In the genomic region with DNA sequence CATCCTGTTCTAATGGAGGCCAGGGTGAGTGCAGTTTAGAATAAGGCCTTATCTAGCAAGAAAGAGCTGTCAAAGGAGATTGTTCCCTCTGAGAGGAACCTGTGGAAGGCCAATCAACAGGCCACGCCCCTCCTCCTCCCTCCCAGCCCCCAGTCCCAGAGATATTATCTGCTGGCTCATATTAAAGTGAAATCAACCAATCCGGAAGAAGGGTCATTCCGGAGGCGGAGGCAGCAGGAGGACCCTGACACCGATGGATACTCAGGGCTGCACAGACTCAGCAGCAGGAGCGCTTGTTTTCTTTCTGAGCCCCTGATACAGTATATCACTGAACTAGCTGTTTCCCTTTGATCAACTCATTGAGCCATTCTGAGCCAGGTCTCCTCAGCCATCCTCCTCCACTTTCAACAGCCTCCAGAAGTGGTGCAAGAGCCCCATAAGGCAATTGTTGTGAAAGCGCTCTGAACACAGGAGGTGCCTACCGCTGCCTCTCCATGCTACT, we compare ENCODE assay signal across 7 mouse cellular contexts. TPM values are rescaled to one million over a fixed set of nuclear protein-coding genes. Genes with fewer than 3 reads are reported as not detected.
DNase-seq lines count a peak whose midpoint lies in the region; ATAC-seq and TF ChIP-seq lines count a peak whose summit lies in the region.

No protein-coding gene starts in this region.

- peak; percentile 50 for ATAC-seq in G1E (ENCODE audit: extremely low read depth, insufficient number of reproducible peaks, low FRiP score, poor library complexity, severe bottlenecking)
- ATAC-seq in erythroid progenitor cell, adult 5-6 weeks (replicated peaks; ENCODE audit: low FRiP score, poor library complexity, severe bottlenecking), result 0 out of 2 replicates have a peak, but pooled peaks have one; percentile 11
- 0 out of 2 replicates have a peak, but pooled peaks have one; percentile 1 for ATAC-seq in kidney, embryonic 15.5 days (replicated peaks; ENCODE audit: low FRiP score)
- no peak for ATAC-seq in stomach, embryonic 14.5 days (ENCODE audit: insufficient number of reproducible peaks, insufficient read depth, low FRiP score, low read depth)
- ATAC-seq in monocyte, adult 5-6 weeks (replicated peaks; ENCODE audit: insufficient number of reproducible peaks, low FRiP score, low TSS enrichment, poor library complexity, severe bottlenecking), result no peak

- peak; percentile 27 for DNase-seq in CD4-positive helper T cell, adult 2 months (ENCODE audit: low read depth, low spot score)
- DNase-seq in G1E (ENCODE audit: low spot score), result peak; percentile 63
- peak; percentile 68 for DNase-seq in lung, postnatal 25 days (ENCODE audit: low spot score)

- 0 out of 2 replicates have a peak overlapping the region, but pooled peaks have one; percentile 18 for H3K27ac ChIP-seq in kidney, embryonic 15.5 days
- no peak overlapping the region for H3K27ac ChIP-seq in stomach, embryonic 14.5 days (ENCODE audit: low read length)

- no peak for TF ChIP-seq CTCF in G1E (IDR thresholded peaks at IDR 0.05; ENCODE audit: low read depth, low read length)

- peaks cover 66% of the 10 kb centered on the region for H3K4me1 ChIP-seq in G1E (ENCODE audit: insufficient read depth, low read depth, low read length)
- peaks cover 43% of the 10 kb centered on the region for H3K4me1 ChIP-seq in kidney, embryonic 15.5 days
- H3K4me1 ChIP-seq in stomach, embryonic 14.5 days (ENCODE audit: control insufficient read depth, insufficient read depth, low read length), result peaks cover 9% of the 10 kb centered on the region; the same call in 1 of the 2 replicates

- peaks cover 29% of the 10 kb centered on the region for H3K36me3 ChIP-seq in G1E (replicated peaks)
- no peaks in the 10 kb centered on the region for H3K36me3 ChIP-seq in kidney, embryonic 15.5 days
- no peaks in the 10 kb centered on the region for H3K36me3 ChIP-seq in stomach, embryonic 14.5 days (ENCODE audit: control insufficient read depth, insufficient read depth, low read length)

- no peak overlapping the region for H3K9ac ChIP-seq in kidney, embryonic 15.5 days
- no peak overlapping the region for H3K9ac ChIP-seq in stomach, embryonic 14.5 days (replicated peaks; ENCODE audit: low read depth, low read length)

- H3K4me3 ChIP-seq in G1E (ENCODE audit: low read depth, low read length), result peak overlapping the region; percentile 83
- H3K4me3 ChIP-seq in kidney, embryonic 15.5 days (replicated peaks), result peak overlapping the region; percentile 93
- no peak overlapping the region for H3K4me3 ChIP-seq in stomach, embryonic 14.5 days (ENCODE audit: low read depth, low read length)

- no peaks in the 10 kb centered on the region for H3K27me3 ChIP-seq in G1E (ENCODE audit: insufficient read depth, low read length)
- H3K27me3 ChIP-seq in kidney, embryonic 15.5 days, result no peaks in the 10 kb centered on the region
- H3K27me3 ChIP-seq in stomach, embryonic 14.5 days (ENCODE audit: control insufficient read depth, insufficient read depth, low read length), result no peaks in the 10 kb centered on the region

- H3K4me2 ChIP-seq in kidney, embryonic 15.5 days, result peak overlapping the region; percentile 89
- H3K4me2 ChIP-seq in stomach, embryonic 14.5 days (replicated peaks; ENCODE audit: low read depth, low read length), result peak overlapping the region; percentile 20; the same call in 1 of the 2 replicates

- 4% methylated on average over 8 of the region's 8 CpGs for WGBS in kidney, embryonic 15.5 days
- WGBS in stomach, embryonic 14.5 days, result 12% methylated on average over 8 of the region's 8 CpGs

- H3K9me3 ChIP-seq in G1E (replicated peaks), result no peaks in the 10 kb centered on the region
- H3K9me3 ChIP-seq in kidney, embryonic 15.5 days (replicated peaks), result no peaks in the 10 kb centered on the region
- no peaks in the 10 kb centered on the region for H3K9me3 ChIP-seq in stomach, embryonic 14.5 days (ENCODE audit: control insufficient read depth, low read depth, low read length)

RNA-seq across cellular contexts. Expression of gene Atp8a1, which starts 2.0 kb away (rescaled TPM):
- total RNA-seq in G1E (2014; fragmentation: Nextera tagmentation) (156 and 177 TPM in 2 replicates), G1E (2017) (75.0 and 81.3 TPM in 2 replicates)
- 13.5 and 14.8 TPM in 2 replicates for polyA plus RNA-seq in G1E (2012)
- 221 and 244 TPM in 2 replicates for total RNA-seq in erythroid progenitor cell, adult 5-6 weeks (2015; ENCODE audit: low replicate concordance)
- 297 and 307 TPM in 2 replicates for total RNA-seq in erythroid progenitor cell, adult 5-6 weeks (2017; ENCODE audit: low replicate concordance)
- polyA plus RNA-seq in kidney, embryonic 15.5 days (2015; fragmentation: Nextera tagmentation; extraction: Ambion mirVana), result 11.5 and 12.3 TPM in 2 replicates
- 8.6 and 10.7 TPM in 2 replicates for polyA plus RNA-seq in stomach, embryonic 14.5 days (2014; fragmentation: Nextera tagmentation; extraction: Ambion mirVana)
- total RNA-seq in monocyte, adult 5-6 weeks (2017), result 30.1 to 51.4 TPM (median 30.5 TPM) in 3 replicates

Comparison
In these comparisons a context has a peak if more than half of its experiments do, and no peak if none do; other contexts are left out.
1. ATAC-seq: peak in G1E (single experiment), erythroid progenitor cell, adult 5-6 weeks (single experiment) and kidney, embryonic 15.5 days (single experiment); none in stomach, embryonic 14.5 days (single experiment) and monocyte, adult 5-6 weeks (single experiment).
2. Peak in every context shown above with its lines, with median percentiles within 50 percentile points of each other: DNase-seq.